Mouse (Mus musculus): ENCODE measurements around the gene Prpsap2. TPM values are rescaled to one million over a fixed set of nuclear protein-coding genes. Genes with fewer than 3 reads are reported as not detected.
A peak's percentile ranks its signal among the peaks of the same experiment; 100 is the strongest.
"Not testable (repeated sequence)": the region's sequence is repeated elsewhere in the genome, so short reads cannot be mapped to it uniquely, and the experiment has no call there.

Gene Prpsap2
- 23.0 and 23.7 TPM in 2 replicates for polyA plus RNA-seq (2015; fragmentation: Nextera tagmentation; extraction: Ambion mirVana)

- Histone ChIP-seq H3K9ac (peak within 1 kb of the TSS; percentile 60), H3K4me3 (peak within 1 kb of the TSS; percentile 59), H3K27ac (peak within 1 kb of the TSS; percentile 92), H3K4me1 (0 out of 2 replicates have a peak, but pooled peaks cover 7% of the 10 kb centered on the region), H3K4me2 (peak within 1 kb of the TSS; percentile 53), H3K27me3 (no peaks in the 10 kb centered on the region), H3K9me3 (no peaks in the 10 kb centered on the region), H3K36me3 (no peaks in the 10 kb centered on the region)
- peak; percentile 93 for ATAC-seq (ENCODE audit: insufficient number of reproducible peaks, low FRiP score, low TSS enrichment, low read depth)
- WGBS: under 1% methylated on average over 51 of the region's 51 CpGs
Observed at GRCm38 (mm10) chr11:61761584-61762407, at the start of gene Prpsap2. Prpsap2 (minus strand) TSS chr11:61762088.

- no peak overlapping the region for H3K4me2 ChIP-seq
- no peaks in the 10 kb centered on the region for H3K4me1 ChIP-seq
- no peak overlapping the region for H3K9ac ChIP-seq
- no peak overlapping the region for H3K4me3 ChIP-seq
- H3K36me3 ChIP-seq: peaks cover 65% of the 10 kb centered on the region
- WGBS: 46% methylated on average over 4 of the region's 4 CpGs
- no peak overlapping the region for H3K27ac ChIP-seq
- ATAC-seq (ENCODE audit: insufficient number of reproducible peaks, low FRiP score, low TSS enrichment, low read depth): no peak
- no peaks in the 10 kb centered on the region for H3K27me3 ChIP-seq
- no peaks in the 10 kb centered on the region for H3K9me3 ChIP-seq
Observed at GRCm38 (mm10) chr11:61809793-61810192, 47.9 kb upstream of the Prpsap2 start.

- Histone ChIP-seq H3K27me3 (no peaks in the 10 kb centered on the region), H3K4me3 (no peak overlapping the region), H3K4me2 (no peak overlapping the region), H3K9me3 (no peaks in the 10 kb centered on the region), H3K27ac (no peak overlapping the region), H3K9ac (no peak overlapping the region), H3K36me3 (peaks cover 57% of the 10 kb centered on the region), H3K4me1 (no peaks in the 10 kb centered on the region)
- 60% methylated on average over 2 of the region's 2 CpGs for WGBS
- no peak for ATAC-seq (ENCODE audit: insufficient number of reproducible peaks, low FRiP score, low TSS enrichment, low read depth)
Observed at GRCm38 (mm10) chr11:61808551-61809117, 46.7 kb upstream of the Prpsap2 start.

- Histone ChIP-seq H3K27me3 (no peaks in the 10 kb centered on the region), H3K4me2 (no peak overlapping the region), H3K27ac (no peak overlapping the region), H3K4me1 (no peaks in the 10 kb centered on the region), H3K9ac (no peak overlapping the region), H3K4me3 (no peak overlapping the region), H3K9me3 (no peaks in the 10 kb centered on the region), H3K36me3 (peaks cover 42% of the 10 kb centered on the region)
- ATAC-seq (ENCODE audit: insufficient number of reproducible peaks, low FRiP score, low TSS enrichment, low read depth): no peak
- 64% methylated on average over 1 of the region's 1 CpGs for WGBS
Observed at GRCm38 (mm10) chr11:61793441-61793840, 31.6 kb upstream of the Prpsap2 start.

- H3K4me2 ChIP-seq: no peak overlapping the region
- no peak overlapping the region for H3K4me3 ChIP-seq
- no peak for ATAC-seq (ENCODE audit: insufficient number of reproducible peaks, low FRiP score, low TSS enrichment, low read depth)
- 92% methylated on average over 1 of the region's 1 CpGs for WGBS
- H3K9ac ChIP-seq: no peak overlapping the region
- no peaks in the 10 kb centered on the region for H3K9me3 ChIP-seq
- H3K27me3 ChIP-seq: no peaks in the 10 kb centered on the region
- H3K27ac ChIP-seq: no peak overlapping the region
- H3K36me3 ChIP-seq: peaks cover 56% of the 10 kb centered on the region
- H3K4me1 ChIP-seq: no peaks in the 10 kb centered on the region
Observed at GRCm38 (mm10) chr11:61788550-61788949, 26.7 kb upstream of the Prpsap2 start.

GRCm38 (mm10) chr11:61782526-61782925 lies 20.6 kb upstream of the Prpsap2 start:
- peaks cover 56% of the 10 kb centered on the region for H3K36me3 ChIP-seq
- 83% methylated on average over 3 of the region's 3 CpGs for WGBS
- not testable (repeated sequence) for H3K27me3 ChIP-seq; H3K4me3 ChIP-seq; ATAC-seq (ENCODE audit: insufficient number of reproducible peaks, low FRiP score, low TSS enrichment, low read depth); H3K4me2 ChIP-seq; H3K9me3 ChIP-seq; H3K4me1 ChIP-seq; H3K27ac ChIP-seq; H3K9ac ChIP-seq

GRCm38 (mm10) chr11:61774551-61775149 lies 12.8 kb upstream of the Prpsap2 start:
- H3K9me3 ChIP-seq: no peaks in the 10 kb centered on the region
- WGBS: 84% methylated on average over 4 of the region's 4 CpGs
- no peaks in the 10 kb centered on the region for H3K27me3 ChIP-seq
- H3K4me3 ChIP-seq: no peak overlapping the region
- no peaks in the 10 kb centered on the region for H3K4me1 ChIP-seq
- H3K36me3 ChIP-seq: peaks cover 40% of the 10 kb centered on the region
- no peak overlapping the region for H3K9ac ChIP-seq
- no peak for ATAC-seq (ENCODE audit: insufficient number of reproducible peaks, low FRiP score, low TSS enrichment, low read depth)
- no peak overlapping the region for H3K4me2 ChIP-seq
- H3K27ac ChIP-seq: no peak overlapping the region

GRCm38 (mm10) chr11:61760518-61760917 lies 1.4 kb downstream of the Prpsap2 start:
- Histone ChIP-seq H3K9me3 (no peaks in the 10 kb centered on the region), H3K9ac (no peak overlapping the region), H3K4me2 (peak overlapping the region; percentile 53), H3K27me3 (no peaks in the 10 kb centered on the region), H3K36me3 (peaks cover 8% of the 10 kb centered on the region), H3K4me3 (peak overlapping the region; percentile 59), H3K4me1 (0 out of 2 replicates have a peak, but pooled peaks cover 7% of the 10 kb centered on the region), H3K27ac (no peak overlapping the region)
- no peak for ATAC-seq (ENCODE audit: insufficient number of reproducible peaks, low FRiP score, low TSS enrichment, low read depth)
- 58% methylated on average over 5 of the region's 5 CpGs for WGBS

GRCm38 (mm10) chr11:61757151-61757550 lies 4.7 kb downstream of the Prpsap2 start:
- no peak overlapping the region for H3K27ac ChIP-seq
- WGBS: 90% methylated on average over 2 of the region's 2 CpGs
- H3K4me2 ChIP-seq: no peak overlapping the region
- H3K36me3 ChIP-seq: peaks cover 35% of the 10 kb centered on the region
- no peak for ATAC-seq (ENCODE audit: insufficient number of reproducible peaks, low FRiP score, low TSS enrichment, low read depth)
- no peaks in the 10 kb centered on the region for H3K27me3 ChIP-seq
- 0 out of 2 replicates have a peak, but pooled peaks cover 7% of the 10 kb centered on the region for H3K4me1 ChIP-seq
- H3K9me3 ChIP-seq: no peaks in the 10 kb centered on the region
- H3K4me3 ChIP-seq: no peak overlapping the region
- no peak overlapping the region for H3K9ac ChIP-seq

- no peak for ATAC-seq (ENCODE audit: insufficient number of reproducible peaks, low FRiP score, low TSS enrichment, low read depth)
- Histone ChIP-seq H3K4me3 (no peak overlapping the region), H3K36me3 (peaks cover 65% of the 10 kb centered on the region), H3K27me3 (no peaks in the 10 kb centered on the region), H3K4me1 (no peaks in the 10 kb centered on the region), H3K27ac (no peak overlapping the region), H3K9me3 (no peaks in the 10 kb centered on the region), H3K9ac (no peak overlapping the region), H3K4me2 (no peak overlapping the region)
- 79% methylated on average over 5 of the region's 5 CpGs for WGBS
Observed at GRCm38 (mm10) chr11:61751612-61752011, 10.3 kb downstream of the Prpsap2 start.

- H3K4me1 ChIP-seq: no peaks in the 10 kb centered on the region
- H3K27ac ChIP-seq: no peak overlapping the region
- 56% methylated on average over 3 of the region's 3 CpGs for WGBS
- no peaks in the 10 kb centered on the region for H3K27me3 ChIP-seq
- ATAC-seq (ENCODE audit: insufficient number of reproducible peaks, low FRiP score, low TSS enrichment, low read depth): no peak
- H3K4me2 ChIP-seq: no peak overlapping the region
- H3K36me3 ChIP-seq: peaks cover 67% of the 10 kb centered on the region
- no peak overlapping the region for H3K4me3 ChIP-seq
- H3K9me3 ChIP-seq: no peaks in the 10 kb centered on the region
- H3K9ac ChIP-seq: no peak overlapping the region
Observed at GRCm38 (mm10) chr11:61747161-61747560, 14.7 kb downstream of the Prpsap2 start.

- Histone ChIP-seq H3K4me3 (no peak overlapping the region), H3K9me3 (no peaks in the 10 kb centered on the region), H3K4me2 (no peak overlapping the region), H3K27me3 (no peaks in the 10 kb centered on the region), H3K9ac (no peak overlapping the region), H3K36me3 (peaks cover 61% of the 10 kb centered on the region), H3K27ac (no peak overlapping the region), H3K4me1 (no peaks in the 10 kb centered on the region)
- no peak for ATAC-seq (ENCODE audit: insufficient number of reproducible peaks, low FRiP score, low TSS enrichment, low read depth)
- WGBS: 91% methylated on average over 9 of the region's 9 CpGs
Observed at GRCm38 (mm10) chr11:61745781-61746180, 16.1 kb downstream of the Prpsap2 start.
